Mouse (Mus musculus) embryonic facial prominence, embryonic 12.5 days (tissue): ENCODE measurements around the gene Scn8a. TPM values are rescaled to one million over a fixed set of nuclear protein-coding genes. Genes with fewer than 3 reads are reported as not detected.

Experiments used
- ATAC-seq: fragments of 200-750 bp; cut with Nextera tagmentation; 2 replicates; pipeline ENCODE4 v1.8.0; 2017; ENCODE audit not compliant: insufficient number of reproducible peaks, insufficient read depth, low FRiP score, low TSS enrichment
- H3K27ac ChIP-seq: fragments of 300-500 bp; sonication (generic); 2 replicates; pipeline ENCODE4 v1.5.1; 2016; ENCODE audit warnings: mild to moderate bottlenecking
- H3K27me3 ChIP-seq: fragments of 300-500 bp; sonication (generic); 2 replicates; pipeline ENCODE4 v1.6.1; 2016; ENCODE audit warnings: mild to moderate bottlenecking, moderate library complexity
- H3K36me3 ChIP-seq: fragments of 300-500 bp; sonication (generic); 2 replicates; pipeline ENCODE4 v1.6.1; 2016; ENCODE audit warnings: mild to moderate bottlenecking
- H3K4me1 ChIP-seq: fragments of 300-500 bp; sonication (generic); 2 replicates; pipeline ENCODE4 v1.6.1; 2016
- H3K4me2 ChIP-seq: fragments of 300-500 bp; sonication (generic); replicated peaks from 2 replicates; pipeline ENCODE4 v1.6.1; 2016; ENCODE audit warnings: mild to moderate bottlenecking, moderate library complexity
- H3K4me3 ChIP-seq: fragments of 300-500 bp; sonication (generic); 2 replicates; pipeline ENCODE4 v1.5.1; 2016; ENCODE audit warnings: mild to moderate bottlenecking
- H3K9ac ChIP-seq: fragments of 300-500 bp; sonication (generic); 2 replicates; pipeline ENCODE4 v1.6.1; 2016; ENCODE audit warnings: mild to moderate bottlenecking, moderate library complexity
- H3K9me3 ChIP-seq: fragments of 300-500 bp; sonication (generic); 2 replicates; pipeline ENCODE4 v1.6.1; 2016; ENCODE audit warnings: mild to moderate bottlenecking, moderate library complexity
- WGBS: fragments of 180-500 bp; shearing (Covaris S2); methylation state at CpG from one replicate; pipeline ENCODE4 v1.1.7; 2016; 5-methylcytosine and 5-hydroxymethylcytosine counted together
- polyA plus RNA-seq: library from polyadenylated mRNA; unstranded; fragments of >200 nt; fragmentation: Nextera tagmentation; extraction: Ambion mirVana; gene quantifications from 2 replicates; pipeline ENCODE4 v1.2.1, GENCODE M21; 2016

Scn8a gene
- polyA plus RNA-seq, 1 experiment from 2014 or later, result 11.7 TPM

DNA sequence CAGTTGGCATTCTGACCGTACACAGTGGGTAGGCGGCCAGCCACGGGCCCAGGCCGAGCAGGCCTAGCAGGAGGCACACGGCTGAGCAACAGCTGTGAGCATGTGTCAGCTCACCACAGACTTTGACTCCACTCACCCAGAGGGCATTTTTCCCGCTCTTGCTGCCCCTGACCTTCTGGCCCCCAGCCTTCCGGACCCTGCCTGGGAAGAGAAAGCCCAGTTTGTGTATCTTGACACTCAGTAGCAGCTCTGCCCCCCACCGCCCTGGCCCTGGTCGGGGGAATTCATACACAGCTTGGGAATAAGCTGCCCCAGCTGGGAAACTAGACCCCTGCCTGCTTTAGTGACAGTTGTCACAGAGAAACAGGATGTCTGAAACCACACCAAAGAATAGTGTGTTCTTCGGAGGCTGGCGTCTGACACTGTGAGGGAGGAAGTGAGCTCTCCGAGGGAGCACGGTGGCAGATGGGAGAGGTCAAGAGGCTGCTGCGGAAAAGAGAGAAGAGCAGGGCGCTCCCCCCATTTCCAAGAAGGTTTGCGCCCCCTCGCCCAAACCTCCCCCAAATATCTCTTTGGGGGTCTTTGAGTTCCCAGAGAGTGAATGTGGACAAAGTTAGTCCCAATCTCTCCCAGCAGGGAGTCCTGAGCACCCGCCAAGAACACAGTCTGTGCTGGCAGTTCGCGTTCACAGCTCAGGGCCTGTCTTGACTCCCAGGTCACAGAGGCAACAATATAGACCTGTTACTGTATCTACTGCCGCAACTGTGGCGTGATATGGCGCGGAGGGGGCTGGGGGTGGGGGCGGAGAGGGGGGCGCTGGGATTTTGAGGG lies 24.4 kb upstream of the Scn8a start:
- Histone ChIP-seq H3K9me3 (no peaks in the 10 kb centered on the region), H3K27ac (0 out of 2 replicates have a peak overlapping the region, but pooled peaks have one; percentile 32), H3K4me1 (peaks cover 11% of the 10 kb centered on the region), H3K9ac (no peak overlapping the region), H3K4me2 (peak overlapping the region; percentile 11; the same call in 1 of the 2 replicates), H3K36me3 (no peaks in the 10 kb centered on the region), H3K4me3 (no peak overlapping the region), H3K27me3 (no peaks in the 10 kb centered on the region)
- peak; percentile 52; the same call in 1 of the 2 replicates for ATAC-seq
- 27% methylated on average over 26 of the region's 26 CpGs for WGBS

DNA sequence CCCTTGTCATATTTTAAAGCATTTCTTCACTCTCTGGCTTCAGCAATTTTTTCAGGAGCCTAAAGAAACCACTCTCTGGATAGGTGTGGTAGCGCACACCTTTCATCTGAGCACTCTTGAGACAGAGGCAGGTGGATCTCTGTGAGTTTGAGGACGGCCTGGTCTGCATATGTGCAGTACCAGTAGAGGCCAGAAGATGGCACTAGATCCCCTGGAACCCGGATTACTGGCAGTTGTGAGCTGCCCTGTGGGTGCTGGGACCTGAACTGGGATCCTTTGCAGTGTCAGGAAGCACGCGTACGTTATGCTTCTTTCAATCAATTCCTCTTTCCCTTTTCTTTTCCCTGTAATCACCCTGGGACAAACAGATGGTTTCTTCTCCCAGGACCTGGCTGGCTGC lies 22.5 kb upstream of the Scn8a start:
- no peaks in the 10 kb centered on the region for H3K27me3 ChIP-seq
- no peak for ATAC-seq
- H3K36me3 ChIP-seq, result no peaks in the 10 kb centered on the region
- peaks cover 11% of the 10 kb centered on the region for H3K4me1 ChIP-seq
- H3K9me3 ChIP-seq, result no peaks in the 10 kb centered on the region
- H3K4me3 ChIP-seq, result no peak overlapping the region
- 89% methylated on average over 6 of the region's 6 CpGs for WGBS
- no peak overlapping the region for H3K27ac ChIP-seq
- no peak overlapping the region for H3K9ac ChIP-seq
- no peak overlapping the region for H3K4me2 ChIP-seq

DNA sequence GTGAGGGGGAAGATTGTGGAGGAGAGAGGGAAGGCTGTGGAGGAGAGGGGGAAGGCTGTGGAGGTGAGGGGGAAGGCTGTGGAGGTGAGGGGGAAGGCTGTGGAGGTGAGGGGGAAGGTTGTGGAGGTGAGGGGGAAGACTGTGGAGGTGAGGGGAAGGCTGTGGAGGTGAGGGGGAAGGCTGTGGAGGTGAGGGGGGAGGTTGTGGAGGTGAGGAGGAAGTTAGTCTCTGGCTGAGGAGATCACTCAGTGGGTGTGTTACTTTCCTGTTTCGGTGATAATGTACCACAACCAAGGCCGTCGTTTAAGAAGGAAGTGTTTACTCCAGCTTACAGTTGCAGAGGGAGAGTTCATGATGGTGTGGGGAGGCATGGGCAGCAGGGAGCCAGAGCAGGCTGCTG lies 12.1 kb upstream of the Scn8a start:
- ATAC-seq, result no peak
- Histone ChIP-seq H3K27ac (no peak overlapping the region), H3K4me2 (no peak overlapping the region), H3K4me1 (no peaks in the 10 kb centered on the region), H3K9ac (no peak overlapping the region), H3K36me3 (no peaks in the 10 kb centered on the region), H3K27me3 (no peaks in the 10 kb centered on the region), H3K9me3 (no peaks in the 10 kb centered on the region), H3K4me3 (no peak overlapping the region)
- WGBS, result 80% methylated on average over 3 of the region's 3 CpGs

DNA sequence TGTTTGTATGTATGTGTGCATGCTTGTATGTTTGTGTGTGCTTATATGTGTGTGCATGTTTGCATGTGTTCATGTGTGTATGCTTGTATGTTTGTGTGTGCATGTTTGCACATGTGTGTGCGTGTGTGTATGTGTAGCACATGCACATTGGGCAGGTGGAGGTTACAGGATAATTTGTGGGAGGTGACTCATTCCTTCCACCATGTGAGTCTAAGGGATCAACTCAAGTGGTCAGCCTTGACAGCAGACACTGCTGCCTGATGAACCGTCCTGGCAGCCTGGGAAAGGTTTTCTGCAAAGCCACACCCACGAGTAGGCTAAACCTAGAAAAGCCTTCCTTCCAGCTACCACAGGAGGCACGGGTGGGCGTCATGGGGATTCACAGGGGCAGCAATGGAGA lies 8.8 kb upstream of the Scn8a start:
- no peak overlapping the region for H3K27ac ChIP-seq
- H3K4me2 ChIP-seq, result no peak overlapping the region
- no peak for ATAC-seq
- WGBS, result 42% methylated on average over 5 of the region's 5 CpGs
- H3K27me3 ChIP-seq, result no peaks in the 10 kb centered on the region
- no peak overlapping the region for H3K9ac ChIP-seq
- H3K4me1 ChIP-seq, result no peaks in the 10 kb centered on the region
- H3K36me3 ChIP-seq, result no peaks in the 10 kb centered on the region
- no peaks in the 10 kb centered on the region for H3K9me3 ChIP-seq
- H3K4me3 ChIP-seq, result no peak overlapping the region

DNA sequence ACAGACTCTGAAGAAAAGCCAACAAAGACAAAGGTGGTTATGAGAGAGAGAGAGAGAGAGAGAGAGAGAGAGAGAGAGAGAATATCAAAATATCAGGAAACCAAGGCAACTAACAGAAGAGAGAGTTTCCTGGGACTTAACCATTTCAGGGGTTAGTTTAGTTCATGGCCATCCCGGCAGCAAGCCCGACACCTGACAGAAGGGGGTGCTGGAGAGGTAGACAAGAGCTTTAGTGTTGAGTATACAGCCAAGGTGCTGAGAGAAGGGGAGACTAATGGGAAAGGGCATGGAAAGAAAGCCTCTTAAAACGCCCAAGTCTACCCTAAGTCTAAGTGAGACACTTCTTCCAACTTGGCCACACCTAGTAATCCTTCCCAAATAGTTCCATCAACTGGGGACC lies 4.1 kb upstream of the Scn8a start:
- H3K9me3 ChIP-seq, result no peaks in the 10 kb centered on the region
- no peak overlapping the region for H3K4me2 ChIP-seq
- no peak for ATAC-seq
- H3K9ac ChIP-seq, result no peak overlapping the region
- whole genome bisulfite sequencing, result 51% methylated on average over 3 of the region's 3 CpGs
- no peaks in the 10 kb centered on the region for H3K36me3 ChIP-seq
- peaks cover 6% of the 10 kb centered on the region for H3K4me1 ChIP-seq
- H3K27ac ChIP-seq, result no peak overlapping the region
- no peak overlapping the region for H3K4me3 ChIP-seq
- peaks cover 18% of the 10 kb centered on the region; the same call in 1 of the 2 replicates for H3K27me3 ChIP-seq

DNA sequence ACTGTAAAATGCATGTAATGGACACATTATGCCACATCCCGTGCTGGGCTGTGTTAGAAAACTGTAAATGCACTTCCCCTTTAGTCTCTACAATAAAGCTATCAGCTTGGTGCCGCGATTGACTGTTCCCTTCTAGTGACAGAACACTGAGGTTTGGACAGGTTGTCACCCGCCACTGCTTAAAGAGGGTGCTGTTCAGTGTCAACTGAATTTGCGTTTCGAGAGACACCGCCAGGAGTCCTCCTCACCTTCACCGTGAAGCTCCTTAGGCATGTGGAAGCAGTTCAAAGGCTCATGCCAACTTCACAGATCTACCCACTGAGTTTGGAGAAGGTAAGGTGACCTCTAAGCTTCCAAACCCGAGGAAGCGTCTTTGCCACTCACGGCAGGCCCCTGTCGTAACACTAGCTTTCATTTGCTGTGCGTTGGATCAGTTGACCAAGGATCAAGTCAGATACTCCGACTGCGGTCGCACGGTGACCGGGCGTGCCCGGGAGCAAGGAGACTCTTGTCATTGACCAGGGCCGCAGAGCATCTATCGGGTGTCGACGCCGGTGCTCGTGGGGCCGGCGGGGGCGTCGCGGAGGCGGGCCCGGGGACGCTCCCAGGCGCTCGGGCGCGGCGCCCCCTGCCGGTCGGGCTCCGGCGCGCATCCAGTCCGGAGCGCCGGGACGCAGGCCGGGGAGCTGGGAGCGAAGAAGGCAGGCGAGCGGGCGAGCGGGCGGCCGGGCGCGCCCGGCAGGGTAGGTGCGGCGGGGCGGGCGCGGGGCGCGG lies 530 bp downstream of the Scn8a start:
- Histone ChIP-seq H3K4me1 (peaks cover 26% of the 10 kb centered on the region), H3K4me3 (peak overlapping the region; percentile 39), H3K27me3 (peaks cover 39% of the 10 kb centered on the region), H3K4me2 (peak overlapping the region; percentile 63), H3K27ac (no peak overlapping the region), H3K9me3 (no peaks in the 10 kb centered on the region), H3K9ac (no peak overlapping the region), H3K36me3 (no peaks in the 10 kb centered on the region)
- 3% methylated on average over 36 of the region's 66 CpGs for WGBS
- peak; percentile 70 for ATAC-seq

DNA sequence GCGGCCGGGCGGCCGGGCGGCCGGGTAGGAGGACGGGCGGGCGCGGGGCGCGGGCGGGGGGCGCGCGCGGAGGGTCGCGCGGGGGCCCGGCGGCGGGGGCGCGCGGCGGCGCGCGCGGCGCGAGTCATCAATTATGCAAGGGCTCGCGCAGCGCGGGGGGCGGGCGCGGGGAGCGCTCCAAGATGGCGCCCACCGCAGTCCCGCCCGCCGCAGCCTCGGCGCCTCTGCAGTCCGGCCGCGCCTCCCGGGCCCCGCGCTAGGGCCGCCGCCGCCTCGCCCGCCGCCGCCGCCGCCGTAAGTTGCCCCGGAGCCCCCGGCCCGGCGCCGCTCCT lies 1.1 kb downstream of the Scn8a start:
- no peaks in the 10 kb centered on the region for H3K36me3 ChIP-seq
- H3K4me2 ChIP-seq, result peak overlapping the region; percentile 97
- no peak overlapping the region for H3K27ac ChIP-seq
- H3K4me3 ChIP-seq, result peak overlapping the region; percentile 81
- no peaks in the 10 kb centered on the region for H3K9me3 ChIP-seq
- 2% methylated on average over 33 of the region's 69 CpGs for WGBS
- 0 out of 2 replicates have a peak, but pooled peaks have one; percentile 32 for ATAC-seq
- peaks cover 26% of the 10 kb centered on the region for H3K4me1 ChIP-seq
- peaks cover 39% of the 10 kb centered on the region for H3K27me3 ChIP-seq
- peak overlapping the region; percentile 83 for H3K9ac ChIP-seq

DNA sequence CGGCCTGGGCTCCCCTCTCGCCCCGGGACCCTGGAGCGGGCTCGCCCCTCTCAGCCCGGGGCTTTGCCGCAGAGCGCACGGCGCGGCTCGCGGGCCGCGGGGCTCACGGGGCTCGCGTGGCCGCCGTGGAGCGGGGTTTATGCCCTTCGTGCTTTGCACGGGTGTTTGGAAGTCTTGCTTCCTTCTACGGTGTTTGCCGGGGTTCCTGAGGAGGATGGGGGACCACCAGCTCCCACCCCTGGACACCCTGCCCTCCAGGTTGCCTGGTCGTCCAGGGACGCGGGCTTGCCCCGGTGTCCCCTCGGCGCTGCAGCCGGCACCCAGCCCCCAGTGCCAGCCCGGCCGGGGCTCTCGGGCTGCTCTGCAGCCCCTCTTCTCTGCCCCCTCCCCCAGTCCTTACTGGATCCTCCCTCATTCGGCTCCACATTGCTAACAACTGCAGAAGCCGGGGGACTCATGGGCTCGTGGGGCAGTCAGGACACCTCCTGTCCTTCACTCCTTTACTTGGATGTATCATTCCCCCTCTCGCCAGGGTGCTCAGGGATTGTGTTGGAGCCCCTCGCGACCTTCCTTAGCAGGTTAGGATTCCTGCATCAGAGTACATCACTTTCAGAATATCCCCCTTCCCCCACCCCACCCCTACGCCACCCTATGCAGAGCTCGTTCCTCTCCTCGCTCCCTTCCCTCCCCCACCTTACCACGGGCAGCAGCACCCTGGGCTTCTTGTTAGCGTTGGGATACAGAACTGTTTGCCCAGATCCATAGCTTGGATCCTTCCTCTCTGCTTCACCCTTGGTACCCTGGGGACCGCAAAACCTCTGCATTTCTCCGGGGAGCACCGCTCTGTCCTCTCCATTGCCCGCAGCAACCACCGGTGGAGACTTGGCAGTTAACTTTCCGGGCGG lies 1.7 kb downstream of the Scn8a start:
- peak overlapping the region; percentile 83 for H3K9ac ChIP-seq
- peaks cover 39% of the 10 kb centered on the region for H3K27me3 ChIP-seq
- 0 out of 2 replicates have a peak, but pooled peaks have one; percentile 50 for ATAC-seq
- no peaks in the 10 kb centered on the region for H3K36me3 ChIP-seq
- H3K4me1 ChIP-seq, result peaks cover 26% of the 10 kb centered on the region
- H3K4me2 ChIP-seq, result peak overlapping the region; percentile 97
- H3K9me3 ChIP-seq, result no peaks in the 10 kb centered on the region
- peak overlapping the region; percentile 81 for H3K4me3 ChIP-seq
- no peak overlapping the region for H3K27ac ChIP-seq
- under 1% methylated on average over 52 of the region's 53 CpGs for WGBS

DNA sequence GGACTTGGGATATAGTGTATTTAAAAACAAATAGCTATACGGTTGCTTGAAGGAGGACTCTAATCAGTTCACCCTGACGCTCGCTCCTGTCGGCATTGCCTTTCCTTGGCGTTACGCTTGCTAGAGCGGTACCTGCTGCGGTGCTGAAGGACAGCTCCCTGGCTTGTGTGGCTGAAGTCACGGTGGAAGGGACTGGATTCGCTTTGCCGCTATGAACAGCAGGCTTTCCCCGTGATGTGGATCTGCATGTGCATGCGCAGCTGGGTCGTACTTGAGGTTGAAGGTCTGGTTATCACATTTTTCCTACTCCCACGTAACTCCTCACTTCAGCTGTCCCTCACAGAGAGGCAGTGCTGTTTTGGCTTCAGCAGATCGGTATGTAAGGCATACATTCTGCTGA lies 3.5 kb downstream of the Scn8a start:
- peaks cover 26% of the 10 kb centered on the region for H3K4me1 ChIP-seq
- WGBS, result 4% methylated on average over 16 of the region's 16 CpGs
- no peak overlapping the region for H3K27ac ChIP-seq
- H3K4me2 ChIP-seq, result no peak overlapping the region
- no peaks in the 10 kb centered on the region for H3K36me3 ChIP-seq
- no peak overlapping the region for H3K4me3 ChIP-seq
- no peaks in the 10 kb centered on the region for H3K9me3 ChIP-seq
- 0 out of 2 replicates have a peak, but pooled peaks have one; percentile 45 for ATAC-seq
- H3K27me3 ChIP-seq, result peaks cover 38% of the 10 kb centered on the region
- no peak overlapping the region for H3K9ac ChIP-seq

DNA sequence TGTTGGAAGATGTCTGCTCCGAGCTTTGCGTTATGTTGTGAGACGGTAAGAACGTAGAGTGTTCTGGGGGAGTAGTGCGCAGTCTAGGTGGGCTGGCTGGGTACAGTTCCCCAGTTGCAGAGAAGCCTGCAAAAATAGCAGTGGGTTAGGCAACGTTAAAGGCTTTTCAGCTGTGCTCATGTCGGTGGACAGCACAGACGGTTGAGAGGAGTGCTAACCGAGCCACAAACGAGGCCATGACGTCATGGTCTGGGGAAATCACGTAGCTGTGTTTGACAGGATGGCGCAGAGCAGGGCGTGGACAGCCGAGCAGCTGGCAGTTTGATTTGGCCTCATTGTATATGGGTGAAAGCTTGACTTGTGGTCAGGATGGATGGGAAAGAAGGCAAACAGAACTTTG lies 9.4 kb downstream of the Scn8a start:
- Histone ChIP-seq H3K4me3 (no peak overlapping the region), H3K9ac (no peak overlapping the region), H3K9me3 (no peaks in the 10 kb centered on the region), H3K36me3 (no peaks in the 10 kb centered on the region), H3K4me2 (no peak overlapping the region), H3K27ac (no peak overlapping the region), H3K27me3 (0 out of 2 replicates have a peak, but pooled peaks cover 2% of the 10 kb centered on the region), H3K4me1 (no peaks in the 10 kb centered on the region)
- 64% methylated on average over 15 of the region's 15 CpGs for WGBS
- ATAC-seq, result no peak

DNA sequence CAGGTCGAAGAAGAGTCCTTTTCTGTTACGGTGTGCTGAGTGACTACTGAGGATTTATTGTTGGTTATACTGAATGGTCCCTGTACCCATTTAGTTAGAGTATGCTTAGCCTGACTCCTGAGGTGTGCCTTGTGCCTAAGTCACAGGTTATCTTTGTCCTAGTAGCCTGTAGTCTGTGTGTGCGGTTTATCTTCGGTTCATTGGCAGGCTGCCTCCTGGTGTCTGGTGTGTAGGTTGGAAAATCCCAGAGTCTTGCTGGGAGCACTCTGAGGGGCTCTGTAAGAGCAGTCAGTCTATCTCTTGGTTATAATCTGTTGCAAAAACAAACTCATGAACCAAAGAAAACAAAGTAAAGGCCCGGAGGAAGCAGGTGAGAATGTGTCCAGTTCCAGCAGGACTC lies 11.7 kb downstream of the Scn8a start:
- Histone ChIP-seq H3K9ac (no peak overlapping the region), H3K27ac (no peak overlapping the region), H3K4me3 (no peak overlapping the region), H3K9me3 (no peaks in the 10 kb centered on the region), H3K27me3 (no peaks in the 10 kb centered on the region), H3K4me2 (no peak overlapping the region), H3K4me1 (no peaks in the 10 kb centered on the region), H3K36me3 (no peaks in the 10 kb centered on the region)
- no peak for ATAC-seq
- 72% methylated on average over 5 of the region's 5 CpGs for WGBS
